Mouse (Mus musculus): ENCODE results near the gene Steap4.

- TF ChIP-seq CTCF (IDR thresholded peaks at IDR 0.05; ENCODE audit: low read depth, low read length) (no peak), POLR2A (IDR thresholded peaks at IDR 0.05; ENCODE audit: borderline replicate concordance, low read depth, low read length) (no peak)
These were observed 53.0 kb downstream of the Steap4 start for GRCm38 (mm10) chr5:8013276-8013675.

All from bone marrow macrophage, adult 2 months (primary cell).